Mouse (Mus musculus) induced T-regulatory cell, adult 2 months (primary cell): ENCODE measurements at regions not wholly inside any gene's neighbourhood (a gene's known extent, or its start where the extent isn't known, plus 50 kb on each side); places are given as distances from the start of the nearest gene placed in this dataset.

Source experiments
- DNase-seq: peaks from one replicate; pipeline ENCODE4 v3.0.0-alpha.2; 2012; ENCODE audit warnings: low read depth

DNA sequence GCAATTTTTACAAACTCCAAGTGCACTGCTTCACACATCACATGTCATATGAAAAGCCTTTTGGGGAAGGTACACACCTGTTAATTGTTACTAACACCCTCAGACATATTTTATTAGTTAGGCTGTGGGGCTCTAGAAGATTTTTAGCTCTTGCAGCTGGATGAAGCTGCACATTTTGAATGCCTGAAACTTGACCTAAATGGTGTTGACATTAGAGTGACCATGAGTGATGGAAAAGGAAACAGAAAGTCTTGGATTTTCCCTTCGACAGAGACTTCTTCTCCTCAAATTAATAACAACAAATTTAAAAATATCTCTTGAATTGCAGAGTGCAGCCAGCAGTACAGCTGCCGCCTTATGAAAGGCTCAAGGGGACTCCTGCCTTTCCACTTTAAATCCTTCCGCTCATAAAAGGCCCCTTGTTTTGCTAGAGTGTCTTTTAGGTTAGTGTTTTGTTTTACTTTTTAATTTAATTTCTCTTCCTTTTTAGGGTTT, 259.7 kb downstream of the Trim52 start:
- no peak for DNase-seq

DNA sequence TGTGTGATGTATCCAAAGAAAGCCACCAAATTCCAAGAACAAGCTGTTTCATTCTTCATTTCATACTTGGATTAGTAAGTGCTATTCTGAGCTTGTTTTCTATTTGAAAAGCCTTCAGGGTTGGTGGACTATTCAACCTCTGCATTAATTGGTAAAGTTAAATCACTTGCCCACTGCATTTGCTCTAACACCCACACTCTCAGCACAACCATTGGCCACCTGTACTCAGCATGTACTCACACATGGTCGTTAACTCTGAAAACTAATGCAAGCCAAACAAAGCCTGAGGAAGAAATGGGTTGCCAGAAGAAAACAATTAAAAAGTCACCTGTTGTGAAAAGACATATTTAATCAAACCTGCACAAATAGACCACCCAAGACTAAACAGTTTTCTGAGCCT, 267.5 kb downstream of the Trim52 start:
- no peak for DNase-seq

DNA sequence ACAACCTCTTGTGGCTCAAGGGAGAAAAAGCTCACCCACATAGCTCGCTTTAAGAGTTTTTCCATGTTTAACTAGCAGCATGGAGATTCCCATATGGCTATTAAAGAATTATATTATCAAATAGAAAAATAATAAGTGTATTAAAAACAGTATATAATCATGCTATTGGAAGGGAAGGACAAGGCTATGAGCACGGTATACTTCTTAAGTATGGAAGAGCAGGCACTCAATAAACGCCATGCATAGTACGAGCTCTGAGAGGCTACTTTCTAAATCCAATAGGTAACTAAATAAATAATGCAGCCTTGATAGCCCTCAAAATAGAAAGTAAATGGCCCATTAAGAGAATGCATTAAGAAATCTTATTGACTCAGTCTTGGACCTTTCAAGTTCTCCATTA, 273.6 kb downstream of the Trim52 start:
- DNase-seq, result no peak

DNA sequence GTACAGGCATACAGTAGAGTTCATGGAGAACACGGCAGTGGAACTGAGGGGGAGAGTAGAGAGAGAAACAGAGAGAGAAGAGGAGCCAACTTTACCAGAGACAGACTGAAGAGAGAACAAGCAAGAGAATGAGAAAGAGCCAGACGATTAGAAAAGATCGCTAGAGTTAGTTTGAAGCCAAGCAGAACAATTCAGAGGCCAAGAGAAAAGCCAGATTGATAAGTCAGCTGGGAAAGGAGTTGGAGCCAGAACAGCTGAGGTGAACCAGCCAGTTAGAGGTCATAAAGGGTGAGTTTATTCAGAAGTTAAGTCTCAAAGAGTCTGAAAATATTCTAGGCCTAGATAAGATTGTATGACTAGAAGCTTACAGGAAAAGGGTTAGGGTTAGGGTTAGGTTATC, 281.7 kb downstream of the Trim52 start:
- no peak for DNase-seq

DNA sequence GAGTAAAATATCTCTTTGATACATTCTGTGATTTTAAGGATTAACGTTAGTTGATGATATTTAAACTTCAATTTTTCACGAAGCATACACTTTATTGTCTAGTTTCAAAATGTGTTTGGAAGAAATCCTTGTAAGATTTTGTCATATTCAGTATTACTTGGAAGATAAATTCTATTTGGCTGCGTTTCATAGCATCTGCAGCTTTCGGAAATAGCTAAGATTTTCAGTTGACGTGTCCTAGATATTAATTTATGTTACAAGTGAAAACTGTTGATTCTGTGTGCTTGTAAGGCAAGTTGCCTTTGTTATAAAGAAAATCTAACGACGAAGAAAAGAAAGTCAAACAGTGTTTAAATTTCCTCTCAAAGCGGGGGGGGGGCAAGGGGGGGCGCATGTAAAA, 284.5 kb downstream of the Trim52 start:
- DNase-seq, result no peak

DNA sequence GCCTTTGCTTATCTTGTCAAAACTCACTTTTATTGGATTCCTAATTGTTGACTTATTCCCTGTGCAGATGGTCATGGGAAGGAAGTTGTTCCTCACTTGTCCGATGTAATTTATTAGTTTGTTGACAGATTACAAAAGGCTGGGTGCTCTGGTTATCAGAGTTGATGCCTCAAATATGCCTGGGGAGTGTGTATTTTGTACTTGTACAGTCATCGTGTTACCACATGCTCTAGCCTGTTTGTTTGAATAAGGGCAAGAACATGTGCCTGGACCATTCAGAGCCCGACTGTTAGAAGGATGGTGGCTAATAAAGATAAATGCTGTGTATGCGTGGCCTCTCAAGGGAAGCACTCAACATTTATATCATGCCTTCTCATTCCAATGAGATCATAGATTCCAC, 288.0 kb downstream of the Trim52 start:
- DNase-seq, result no peak

DNA sequence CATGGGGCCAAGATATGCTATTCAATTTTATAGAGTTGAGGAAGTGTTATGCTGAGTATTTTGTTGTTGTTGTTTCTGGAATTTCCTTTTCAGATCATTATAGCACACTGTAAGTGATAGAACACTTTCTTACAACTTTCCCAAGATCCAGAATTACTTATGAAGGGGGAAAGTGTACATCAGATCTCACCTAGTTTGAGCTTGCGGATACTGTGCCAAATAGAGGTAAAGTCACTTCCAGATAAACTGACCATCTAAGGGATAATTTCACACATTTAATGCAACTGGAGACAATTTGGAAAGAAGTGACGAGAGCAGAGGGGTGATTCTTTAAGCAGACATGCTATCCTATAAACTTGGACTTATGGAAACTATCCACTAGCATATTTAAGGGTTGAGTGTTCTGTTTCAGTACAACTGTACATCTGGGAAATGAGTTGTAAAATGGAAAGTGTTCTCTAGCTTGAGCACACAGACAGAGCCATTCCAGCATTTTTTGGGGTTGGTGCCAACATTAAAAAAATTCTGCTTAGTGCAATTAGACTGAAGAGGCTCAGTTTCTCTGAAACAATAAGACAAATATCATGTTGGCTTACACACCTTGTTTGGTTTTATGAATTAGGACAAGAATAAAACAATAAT, 307.0 kb downstream of the Trim52 start:
- no peak for DNase-seq

DNA sequence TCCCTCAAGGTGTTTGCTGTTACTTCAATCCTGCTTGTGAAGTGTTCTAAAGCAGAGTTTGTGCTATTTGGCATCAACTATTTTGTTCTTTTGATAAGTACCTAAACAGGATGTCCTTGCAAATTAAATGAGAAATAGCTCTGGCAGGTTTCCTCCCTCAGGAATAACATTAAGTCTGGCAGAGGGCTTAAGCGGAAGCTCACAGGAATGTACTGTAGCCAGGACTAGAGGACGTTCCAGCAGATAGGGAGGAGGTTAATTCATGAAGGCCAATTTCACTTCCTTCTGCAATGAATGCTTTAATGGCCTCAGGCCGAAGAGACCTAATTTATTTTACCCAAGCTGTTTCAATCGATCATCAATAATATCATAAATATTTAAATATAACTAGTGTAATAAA, 318.7 kb downstream of the Trim52 start:
- DNase-seq, result no peak

DNA sequence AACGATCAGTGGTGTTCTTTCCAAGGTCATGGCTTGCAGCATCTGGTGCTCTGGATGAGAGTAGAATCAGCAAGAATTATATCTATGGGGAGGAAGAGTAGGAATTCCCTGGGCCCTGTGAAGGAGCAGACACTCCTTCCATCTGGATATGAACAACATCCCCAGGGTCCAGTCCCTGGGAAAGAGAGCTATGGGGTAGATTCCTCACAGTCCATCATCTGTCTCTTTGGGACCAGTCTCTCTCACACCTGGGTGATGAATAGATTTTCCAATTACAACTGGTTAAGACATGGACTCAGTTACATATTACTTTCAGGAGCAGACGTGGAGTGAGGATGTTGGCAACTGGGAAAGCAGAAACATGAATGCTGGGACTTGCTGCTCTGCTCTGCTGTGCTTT, 322.6 kb downstream of the Trim52 start:
- DNase-seq, result no peak

DNA sequence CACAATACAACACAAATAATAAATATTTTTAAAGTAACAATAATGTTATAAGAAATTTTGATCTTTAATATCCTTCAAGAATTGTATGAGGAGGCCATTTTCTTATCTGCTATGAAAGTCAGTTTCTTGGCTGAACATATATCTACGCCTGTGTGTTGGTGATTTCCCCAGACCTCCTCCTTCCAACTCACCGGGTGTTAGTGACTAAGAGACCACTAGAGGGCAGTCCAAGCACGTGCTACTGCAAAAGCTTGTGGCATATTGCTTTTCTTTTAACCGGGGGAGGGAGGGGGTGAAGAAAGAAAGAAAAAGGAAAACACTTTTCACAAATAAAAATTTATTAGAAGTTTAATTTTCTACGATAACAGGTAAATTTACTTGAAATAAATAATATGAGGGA, 333.3 kb downstream of the Trim52 start:
- DNase-seq, result peak; percentile 9

DNA sequence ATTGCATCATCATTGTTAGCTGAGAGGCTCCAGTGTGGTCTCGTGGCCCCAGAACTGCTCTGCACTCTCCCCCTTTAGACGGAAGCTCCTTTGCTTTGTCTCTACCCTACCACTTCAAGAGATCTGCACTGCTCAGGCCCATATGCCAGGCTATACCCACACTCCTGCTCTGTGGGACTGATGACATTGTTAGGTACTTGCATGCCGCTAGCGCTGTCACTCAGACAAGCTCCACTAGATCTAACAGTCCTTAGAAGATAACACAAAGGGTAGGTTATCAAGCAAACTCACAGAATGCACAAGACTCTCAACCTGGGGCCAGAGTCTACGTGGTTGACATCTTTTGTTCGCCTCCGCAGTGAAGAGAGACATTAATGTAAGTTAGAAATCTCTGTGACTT, 383.1 kb downstream of the Trim52 start:
- no peak for DNase-seq

DNA sequence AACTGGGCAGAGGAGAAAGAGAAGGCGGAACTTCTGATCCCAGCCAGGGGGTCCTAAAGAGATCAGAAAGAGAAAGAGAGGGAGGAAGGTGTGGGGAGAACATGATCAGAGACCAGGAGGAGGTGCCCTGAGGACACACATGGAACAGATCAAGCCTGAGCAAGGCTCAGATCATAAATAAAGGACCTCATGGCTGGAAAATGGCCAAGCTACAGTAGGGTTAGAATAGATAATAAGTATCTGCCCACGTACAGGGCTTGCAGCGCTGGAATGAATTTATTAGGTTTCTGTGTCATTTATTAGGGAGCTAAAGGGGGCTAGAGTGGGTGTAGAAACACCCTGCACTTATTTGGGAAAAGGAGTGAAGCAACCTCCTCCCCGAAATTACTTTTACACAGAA, 385.4 kb downstream of the Trim52 start:
- DNase-seq, result no peak

DNA sequence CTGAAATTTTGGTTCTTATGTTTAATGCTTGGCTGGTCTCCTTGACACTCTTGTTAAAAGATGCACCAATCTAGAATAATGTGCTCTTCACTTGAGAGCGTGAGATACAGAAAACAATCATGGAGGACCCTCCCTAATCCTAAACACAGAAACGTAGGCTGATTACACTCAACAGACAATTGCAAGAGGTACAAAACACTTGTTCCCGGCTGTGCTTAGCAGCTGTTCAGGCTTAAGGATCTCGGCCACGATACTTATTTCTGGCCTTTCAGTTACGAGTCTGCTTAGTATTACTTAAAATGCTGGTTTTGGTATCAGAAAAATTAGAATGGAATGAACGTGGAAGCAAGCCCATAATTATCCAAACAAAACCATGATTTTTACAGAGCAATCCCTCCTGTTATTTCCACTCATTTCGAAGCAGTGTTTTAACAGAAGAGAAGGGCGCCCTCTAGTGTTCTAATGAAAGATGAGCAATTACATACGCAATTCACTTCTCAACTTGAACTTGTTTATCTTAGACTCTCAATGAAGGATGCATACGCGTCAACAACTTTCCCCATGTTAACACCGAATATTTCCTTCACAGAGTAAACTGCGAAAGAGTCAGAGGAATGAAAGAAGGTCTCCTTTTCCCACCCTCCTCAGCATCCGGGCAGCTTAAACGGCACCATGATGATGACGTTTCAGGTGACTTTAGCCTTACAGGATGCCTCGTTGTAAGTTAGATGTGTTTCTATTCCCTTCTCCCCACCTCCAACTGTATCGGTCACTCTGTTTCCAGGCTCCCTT, 394.5 kb downstream of the Trim52 start:
- DNase-seq, result peak; percentile 15

DNA sequence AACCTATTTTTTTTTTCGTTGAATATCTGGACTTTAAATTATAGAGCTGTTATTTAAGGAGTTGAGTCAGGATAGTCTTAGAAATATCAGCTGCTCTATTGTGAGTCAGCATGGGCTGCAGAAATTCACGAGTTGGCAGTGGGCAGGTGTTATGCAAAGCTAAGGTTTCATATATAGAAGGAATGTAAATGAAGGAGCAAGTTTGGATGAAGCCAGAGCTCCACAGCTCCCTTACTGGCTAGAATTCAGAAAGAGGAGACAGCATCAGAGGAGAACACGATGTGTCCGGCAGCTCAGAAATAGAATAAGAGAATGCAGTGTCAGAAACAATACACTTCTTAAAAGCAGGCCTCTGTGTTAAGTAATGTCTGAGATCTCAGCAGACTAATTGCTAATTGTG, 400.9 kb downstream of the Trim52 start:
- DNase-seq, result no peak

DNA sequence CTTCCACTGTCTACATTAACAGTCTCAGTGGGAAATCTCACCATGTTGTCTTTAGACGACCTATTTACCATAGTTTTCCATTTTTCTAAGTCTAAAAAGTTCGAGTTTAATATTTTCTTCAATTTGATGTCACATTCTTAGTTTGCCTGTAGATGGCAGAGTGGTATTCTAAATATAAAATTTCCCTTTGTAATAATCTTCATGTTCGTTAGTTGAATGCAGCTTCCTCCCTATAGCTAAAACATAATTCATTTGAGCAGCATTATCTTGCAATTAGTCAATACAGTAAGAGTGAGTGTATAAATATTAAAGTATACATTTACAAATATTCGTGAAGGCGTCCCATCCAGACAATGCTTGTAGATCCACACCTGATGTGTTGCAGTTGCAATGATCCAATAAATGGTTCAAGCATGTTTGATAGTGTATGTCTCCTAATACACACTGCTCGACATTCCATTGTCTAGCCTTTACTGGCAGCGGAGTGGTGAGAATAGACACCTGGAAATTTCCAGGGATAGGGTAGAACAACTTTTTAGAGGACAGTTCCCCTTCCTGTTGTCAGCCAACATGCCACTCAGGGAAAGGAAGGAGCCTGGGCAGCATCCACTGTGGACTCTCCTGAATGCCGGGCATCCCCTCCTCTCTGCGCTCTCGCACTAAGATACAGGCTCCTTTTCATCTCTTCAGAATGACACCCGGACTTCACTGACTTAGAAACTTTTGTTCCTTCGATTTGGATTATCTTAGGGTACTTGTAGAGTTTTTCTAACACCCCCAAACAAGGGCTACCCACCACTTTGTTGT, 412.8 kb downstream of the Trim52 start:
- no peak for DNase-seq

DNA sequence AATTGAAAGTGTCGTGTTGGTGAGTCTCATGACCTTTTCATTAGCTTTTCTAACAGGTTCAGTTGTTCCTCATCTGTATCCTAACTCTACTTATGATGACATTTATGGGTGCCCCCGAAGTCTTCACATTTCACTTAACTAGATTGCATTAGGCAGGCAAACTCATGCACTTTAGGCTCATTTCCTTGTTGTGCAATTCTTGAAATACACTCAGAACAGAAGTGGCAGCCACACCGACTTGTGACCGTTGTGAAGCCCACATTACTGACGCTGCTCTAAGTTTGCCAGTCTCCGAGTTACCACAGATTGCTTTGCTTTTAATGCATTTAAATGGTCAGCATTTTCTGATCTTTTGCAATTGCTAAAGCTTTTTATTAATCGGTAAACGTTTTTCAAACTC, 414.8 kb downstream of the Trim52 start:
- DNase-seq, result no peak

DNA sequence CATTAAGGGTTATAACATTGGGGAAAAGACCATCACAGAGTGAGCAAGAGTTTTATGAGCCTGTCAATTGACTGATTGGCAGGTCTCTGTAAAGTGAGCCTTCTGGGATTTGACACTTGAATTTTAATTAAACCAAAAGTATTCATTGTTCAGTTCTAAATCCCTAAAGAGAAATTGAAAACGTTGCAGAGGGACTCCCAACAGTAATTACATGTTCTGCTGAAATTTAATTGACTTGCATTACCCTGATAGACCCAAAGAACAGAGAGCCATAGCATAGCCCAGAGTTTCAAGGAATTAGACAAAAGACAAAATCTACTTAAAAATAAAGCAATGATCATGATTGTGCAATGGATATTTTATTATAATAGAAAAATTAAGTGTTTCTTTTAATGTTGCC, 444.2 kb downstream of the Trim52 start:
- no peak for DNase-seq

DNA sequence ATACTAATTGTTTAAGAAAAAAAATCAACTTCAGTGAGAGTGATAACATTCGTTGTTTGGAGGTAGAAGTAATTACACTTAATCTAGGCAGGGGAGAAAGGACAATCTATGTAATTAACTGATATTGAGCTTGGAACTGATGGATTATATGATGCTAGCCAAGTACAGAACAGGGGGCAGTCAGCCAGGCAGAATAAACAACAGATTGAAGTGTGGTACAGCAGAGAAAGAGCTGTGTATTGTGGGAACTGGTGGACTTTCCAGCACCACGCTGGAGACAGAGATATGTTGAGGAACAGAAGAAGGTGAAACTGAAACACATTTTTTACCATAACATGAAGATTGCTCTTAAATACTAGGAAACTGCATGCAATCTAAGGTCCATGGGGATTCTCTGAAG, 473.3 kb downstream of the Trim52 start:
- no peak for DNase-seq

DNA sequence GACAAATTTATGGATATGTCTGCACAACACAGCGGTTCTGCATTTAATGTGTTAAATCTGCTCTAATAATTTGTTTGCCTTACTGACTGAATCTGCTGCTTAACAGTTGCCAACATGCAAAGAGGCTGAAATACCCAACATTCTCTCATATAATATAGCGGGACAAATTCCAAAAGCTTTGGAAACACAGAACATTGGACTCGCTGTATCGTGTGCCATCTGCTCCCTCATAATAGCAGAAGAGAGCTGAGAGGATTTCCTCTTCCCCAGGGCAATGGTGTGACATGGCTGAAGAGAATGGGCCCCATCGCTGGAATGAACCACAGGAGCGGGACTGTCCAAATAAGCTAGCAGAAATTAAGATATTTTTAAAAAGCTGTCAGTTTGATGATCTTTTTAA, 475.9 kb downstream of the Trim52 start:
- no peak for DNase-seq

DNA sequence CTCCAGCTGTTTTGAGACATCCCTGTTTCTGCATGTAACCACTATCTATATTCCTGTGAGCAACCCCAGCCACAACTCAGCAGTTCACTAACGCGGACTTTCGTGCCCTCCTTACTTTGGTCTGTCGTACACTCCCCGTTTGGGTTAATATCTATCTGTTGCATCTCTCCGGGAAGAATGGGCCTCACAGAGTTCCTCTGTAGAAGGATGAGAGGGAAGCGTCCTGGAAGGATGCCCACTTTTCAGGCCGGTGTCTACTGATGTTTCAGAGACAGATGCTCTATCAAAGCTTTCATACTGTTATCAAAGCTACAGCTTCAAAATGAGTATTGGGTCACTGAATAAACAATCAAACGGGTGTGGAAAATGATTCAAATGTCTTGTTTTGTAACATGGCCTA, 487.4 kb downstream of the Trim52 start:
- no peak for DNase-seq

DNA sequence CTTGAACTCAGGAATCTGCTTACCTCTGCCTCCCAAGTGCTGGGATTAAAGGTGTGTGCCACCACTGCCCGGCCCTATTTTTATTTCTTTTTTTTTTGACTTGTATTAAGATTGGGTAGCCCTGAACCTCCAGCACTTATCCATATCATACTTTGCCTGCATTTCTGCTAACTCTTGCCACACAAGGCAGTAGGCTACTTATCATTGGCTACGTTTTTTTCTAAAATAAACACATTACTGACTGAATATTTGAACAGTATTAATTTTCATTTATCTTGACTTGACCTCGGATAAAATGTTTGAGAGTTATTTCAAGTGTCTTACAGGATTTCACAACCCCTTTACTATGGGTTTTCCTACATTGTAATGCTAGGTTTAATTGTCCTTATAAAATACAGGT, 488.0 kb downstream of the Trim52 start:
- no peak for DNase-seq

DNA sequence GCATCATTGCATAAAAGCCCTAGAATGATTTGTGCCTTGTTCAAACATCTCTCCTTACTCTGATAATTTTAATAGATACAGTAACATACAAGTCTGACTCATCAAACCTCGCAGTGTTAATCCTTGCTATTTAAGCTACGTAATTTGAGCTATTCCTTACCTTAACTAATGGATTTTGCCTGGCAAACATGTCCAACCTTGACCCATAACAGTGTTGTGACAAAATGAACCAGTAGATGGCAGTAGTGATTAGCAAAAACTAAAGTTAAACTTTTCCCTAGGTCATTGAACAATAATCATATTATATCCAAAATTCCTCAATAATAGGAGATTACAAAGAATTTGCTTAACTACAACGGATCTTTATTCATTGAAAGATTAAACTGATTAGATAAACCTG, 501.0 kb downstream of the Trim52 start:
- peak; percentile 2 for DNase-seq

DNA sequence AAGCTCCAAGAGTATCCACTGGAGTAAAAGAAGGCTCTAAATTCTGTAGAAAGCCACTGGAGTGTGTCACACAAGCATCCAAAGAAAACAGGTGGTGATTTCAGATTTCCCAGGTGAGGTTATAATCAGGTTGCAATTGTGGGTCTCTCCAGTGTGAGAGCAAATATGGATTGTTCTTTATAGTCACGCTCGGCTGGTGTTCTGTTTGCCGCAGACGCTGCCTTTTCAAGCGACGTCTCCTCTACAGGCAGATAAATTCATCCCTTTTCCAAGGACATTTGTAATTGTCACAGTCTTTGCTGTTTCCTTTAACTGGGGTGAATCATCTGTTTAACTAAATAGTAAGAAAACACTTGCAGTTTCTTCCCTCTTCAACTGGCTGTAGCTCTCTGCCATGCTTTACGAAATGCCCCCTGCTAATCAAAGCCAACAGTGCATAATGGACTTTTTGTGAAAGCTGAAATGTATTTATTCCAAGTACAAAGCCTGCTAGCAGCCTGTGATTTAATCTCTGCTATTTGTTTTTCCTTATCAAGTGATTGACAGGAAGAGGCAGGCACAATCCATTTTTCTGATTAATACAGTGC, 502.4 kb downstream of the Trim52 start:
- DNase-seq, result no peak
